Mouse (Mus musculus) CH12.LX (cell line): ENCODE results near the gene Mrgpre. TPM values are rescaled to one million over a fixed set of nuclear protein-coding genes. Genes with fewer than 3 reads are reported as not detected.

ENCODE experiments used
- DNase-seq: peaks from one replicate; pipeline ENCODE4 v3.0.0-alpha.2; 2013; ENCODE audit errors: extremely low read depth
- H3K27ac ChIP-seq: 2 replicates; pipeline ENCODE4 v1.5.1; 2012; ENCODE audit warnings: low read depth, mild to moderate bottlenecking, control low read depth, moderate library complexity; ENCODE audit not compliant: insufficient read depth
- H3K27me3 ChIP-seq: replicated peaks from 2 replicates; pipeline ENCODE3; 2012; ENCODE audit warnings: inconsistent platforms
- H3K36me3 ChIP-seq, 2 experiments: replicated peaks in 1 of 2; 2 replicates each; pipeline versions ENCODE3 to v1.6.1; 2012; ENCODE audit warnings: inconsistent platforms in 1 of 2, low read length in 1 of 2, mild to moderate bottlenecking in 1 of 2, mixed read lengths in 1 of 2, moderate library complexity in 1 of 2; ENCODE audit not compliant: control insufficient read depth in 1 of 2, insufficient read depth in 1 of 2
- H3K4me1 ChIP-seq, 2 experiments: 2 replicates each; pipeline ENCODE4 v1.6.1; 2012; ENCODE audit warnings: inconsistent platforms in 1 of 2, moderate library complexity in 1 of 2; ENCODE audit not compliant: insufficient read depth in 2 of 2, control insufficient read depth in 1 of 2
- H3K4me2 ChIP-seq: 2 replicates; pipeline ENCODE4 v1.6.1; 2012; ENCODE audit warnings: low read depth, mild to moderate bottlenecking, control low read depth; ENCODE audit not compliant: poor library complexity, insufficient read depth, severe bottlenecking
- H3K4me3 ChIP-seq, 3 experiments: fragments of 150-350 bp in 1 of 3; sonication (generic) in 1 of 3; replicated peaks in 1 of 3; 2 replicates each; pipeline versions ENCODE3 to v1.5.1; 2011 to 2012; ENCODE audit warnings: low read depth in 2 of 3, low read length in 2 of 3, mild to moderate bottlenecking in 2 of 3, moderate library complexity in 2 of 3, control low read depth in 1 of 3, improper control_type of control experiment in 1 of 3, inconsistent platforms in 1 of 3, mixed read lengths in 1 of 3; ENCODE audit not compliant: poor library complexity in 1 of 3
- H3K79me2 ChIP-seq: replicated peaks from 2 replicates; pipeline ENCODE4 v1.6.1; 2012; ENCODE audit warnings: mild to moderate bottlenecking, moderate library complexity; ENCODE audit not compliant: control insufficient read depth, poor library complexity, insufficient read depth, severe bottlenecking; ENCODE audit errors: extremely low read depth
- H3K9ac ChIP-seq: 2 replicates; pipeline ENCODE4 v1.6.1; 2012; ENCODE audit warnings: low read depth, mild to moderate bottlenecking, control low read depth, moderate library complexity; ENCODE audit not compliant: insufficient read depth
- H3K9me3 ChIP-seq: replicated peaks from 2 replicates; pipeline ENCODE3; 2012; ENCODE audit warnings: low read length, inconsistent platforms, mixed read lengths
- BHLHE40 ChIP-seq: IDR thresholded peaks from 2 replicates; pipeline ENCODE4 v1.6.1; 2011; ENCODE audit warnings: mild to moderate bottlenecking, low read depth, low read length, improper control_type of control experiment
- CTCF ChIP-seq, 2 experiments: IDR thresholded peaks in 1 of 2; conservative IDR thresholded peaks in 1 of 2; 2 replicates each; pipeline ENCODE4 v1.5.1; 2011 to 2012; ENCODE audit warnings: low read depth in 2 of 2, low read length in 2 of 2, improper control_type of control experiment in 1 of 2, inconsistent platforms in 1 of 2, mild to moderate bottlenecking in 1 of 2, moderate library complexity in 1 of 2
- GABPA ChIP-seq: IDR thresholded peaks from 2 replicates; pipeline ENCODE4 v1.6.1; 2012; ENCODE audit warnings: low read depth, low read length, improper control_type of control experiment, inconsistent platforms; ENCODE audit not compliant: insufficient replicate concordance
- JUN ChIP-seq: IDR thresholded peaks from 2 replicates; pipeline ENCODE4 v1.6.1; 2011; ENCODE audit warnings: low read depth, mild to moderate bottlenecking, low read length, improper control_type of control experiment, moderate library complexity; ENCODE audit not compliant: insufficient read depth
- JUND ChIP-seq: conservative IDR thresholded peaks from 2 replicates; pipeline ENCODE4 v1.6.1; 2011; ENCODE audit warnings: low read depth, low read length, improper control_type of control experiment
- KAT2A ChIP-seq: IDR thresholded peaks from 2 replicates; pipeline ENCODE4 v1.6.1; 2012; ENCODE audit warnings: low read length, improper control_type of control experiment, inconsistent platforms; ENCODE audit not compliant: insufficient replicate concordance
- MAX ChIP-seq: IDR thresholded peaks from 2 replicates; pipeline ENCODE4 v1.6.1; 2011; ENCODE audit warnings: low read length, improper control_type of control experiment
- MAZ ChIP-seq: IDR thresholded peaks from 2 replicates; pipeline ENCODE4 v1.6.1; 2012; ENCODE audit warnings: low read depth, mild to moderate bottlenecking, inconsistent platforms, low read length, improper control_type of control experiment, moderate library complexity
- MEF2A ChIP-seq: IDR thresholded peaks from 2 replicates; pipeline ENCODE4 v1.6.1; 2014; ENCODE audit warnings: low read depth, mild to moderate bottlenecking, inconsistent platforms, low read length, improper control_type of control experiment, borderline replicate concordance
- MXI1 ChIP-seq: IDR thresholded peaks from 2 replicates; pipeline ENCODE4 v1.6.1; 2011; ENCODE audit warnings: mild to moderate bottlenecking, low read depth, low read length, improper control_type of control experiment
- MYC ChIP-seq: IDR thresholded peaks from 2 replicates; pipeline ENCODE4 v1.6.1; 2011; ENCODE audit warnings: low read depth, mild to moderate bottlenecking, improper control_type of control experiment, low read length
- NELFE ChIP-seq: IDR thresholded peaks from 2 replicates; pipeline ENCODE4 v1.6.1; 2011; ENCODE audit warnings: low read depth, low read length, improper control_type of control experiment
- PAX5 ChIP-seq: IDR thresholded peaks from 2 replicates; pipeline ENCODE4 v1.6.1; 2012; ENCODE audit warnings: low read length, inconsistent platforms, mixed read lengths
- POLR2AphosphoS2 ChIP-seq: IDR thresholded peaks from 2 replicates; pipeline ENCODE4 v1.6.1; 2011; ENCODE audit warnings: low read depth, low read length, improper control_type of control experiment
- USF2 ChIP-seq: conservative IDR thresholded peaks from 2 replicates; pipeline ENCODE4 v1.6.1; 2011; ENCODE audit warnings: low read depth, low read length, improper control_type of control experiment
- ZKSCAN1 ChIP-seq: IDR thresholded peaks from 2 replicates; pipeline ENCODE4 v1.6.1; 2012; ENCODE audit warnings: low read depth, inconsistent platforms, low read length, improper control_type of control experiment, borderline replicate concordance
- dilution Hi-C: fragments of 300-500 bp; cut with MboI; formaldehyde crosslinking; loops from 2 replicates; pipeline ENCODE4 v1.14.3; 2020; ENCODE audit warnings: low sequenced_read_pairs; ENCODE audit not compliant: extremely low pct_unique_long_range_greater_than_20kb, extremely low pct_ligation_motif_present
- in situ Hi-C: fragments of 300-500 bp; cut with MboI; formaldehyde crosslinking; loops from 3 replicates; pipeline ENCODE4 v1.14.3; 2019; ENCODE audit warnings: low sequenced_read_pairs, low pct_ligation_motif_present, low pct_unique_long_range_greater_than_20kb, mixed read lengths
- polyA plus RNA-seq: library from polyadenylated mRNA; unstranded; fragments of >175 nt; gene quantifications from 2 replicates; pipeline ENCODE4 v1.2.1, GENCODE M21; 2012; ENCODE audit warnings: low read depth; ENCODE audit not compliant: insufficient read length
- total RNA-seq, 2 experiments: library from RNA; depleted of rRNA; stranded (reverse); fragments of 300-350 nt in 1 of 2; fragments of >200 nt in 1 of 2; gene quantifications; 2 replicates each; pipeline ENCODE4 v1.2.3; 2012 to 2014

The Mrgpre gene
- total and polyA plus RNA-seq, 3 experiments, result 0.68 to 3.5 (median 1.3) TPM

GRCm38 (mm10) chr7:143733746-143734145, 50.6 kb downstream of the Mrgpre start:
- in situ Hi-C loops, result loop anchor here (25.0 kb wide), 1 partner anchor 596 kb away; no protein-coding TSS in a partner anchor
- Histone ChIP-seq H3K79me2 (no peaks in the 10 kb centered on the region), H3K4me1 (no peaks in the 10 kb centered on the region), H3K4me3 (no peak overlapping the region), H3K27ac (no peak overlapping the region), H3K9me3 (no peaks in the 10 kb centered on the region), H3K4me2 (no peak overlapping the region), H3K36me3 (no peaks in the 10 kb centered on the region), H3K9ac (no peak overlapping the region), H3K27me3 (peaks cover 78% of the 10 kb centered on the region)
- DNase-seq, result no peak
- dilution Hi-C loops, result no loop called here
- TF ChIP-seq POLR2AphosphoS2 (no peak), MAX (no peak), KAT2A (no peak), NELFE (no peak), USF2 (no peak), PAX5 (no peak), MAZ (no peak), BHLHE40 (no peak), JUND (no peak), GABPA (no peak), MYC (no peak), JUN (no peak), MEF2A (no peak), MXI1 (no peak)

DNA sequence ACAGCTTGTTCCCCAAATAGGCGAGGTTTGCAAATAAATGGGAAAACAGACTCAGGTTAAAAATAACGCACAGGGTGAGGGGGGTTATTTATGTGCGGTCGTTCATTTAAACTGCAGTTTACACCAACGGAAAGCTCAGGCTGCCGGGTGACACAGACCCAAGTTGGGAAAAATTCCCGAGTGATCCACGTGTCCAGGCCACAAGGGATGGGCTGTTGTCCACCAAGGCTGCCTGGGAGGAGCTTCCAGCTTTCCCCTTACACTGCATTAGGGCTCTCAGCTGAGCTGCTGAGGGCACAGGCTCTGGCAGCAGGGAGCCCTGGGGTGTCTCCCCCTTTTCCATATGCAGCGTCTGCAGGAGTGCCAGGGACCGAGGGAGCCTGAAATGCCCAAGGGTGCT, 54.4 kb downstream of the Mrgpre start:
- no peak overlapping the region for H3K27ac ChIP-seq
- no peak for DNase-seq
- dilution Hi-C loops, result no loop called here
- no peak overlapping the region for H3K9ac ChIP-seq
- H3K9me3 ChIP-seq, result no peaks in the 10 kb centered on the region
- TF ChIP-seq ZKSCAN1, result no peak
- TF ChIP-seq MAZ, result no peak
- no peak for TF ChIP-seq GABPA
- TF ChIP-seq MAX, result no peak
- no peak for TF ChIP-seq CTCF (conservative IDR thresholded peaks at IDR 0.05 in 1 of 2, IDR thresholded peaks at IDR 0.05 in 1 of 2; ENCODE audit: low read depth in 2 of 2, low read length in 2 of 2)
- H3K4me2 ChIP-seq, result no peak overlapping the region
- H3K36me3 ChIP-seq, result no peaks in the 10 kb centered on the region
- H3K4me3 ChIP-seq, result no peak overlapping the region
- in situ Hi-C loops, result loop anchor here (25.0 kb wide), 1 partner anchor 593 kb away; no protein-coding TSS in a partner anchor
- H3K27me3 ChIP-seq, result peaks cover 86% of the 10 kb centered on the region
- no peaks in the 10 kb centered on the region; a peak in 1 of 4 replicates for H3K4me1 ChIP-seq
- no peaks in the 10 kb centered on the region for H3K79me2 ChIP-seq

Other genes with a start within 250 kb of the Mrgpre start
- gene Nap1l4, start 235.4 kb downstream of the Mrgpre start, total RNA-seq (2012; rRNA removed), result 121 and 139 TPM in 2 replicates
- gene Nap1l4, start 235.4 kb downstream of the Mrgpre start, total RNA-seq (2014; rRNA removed), result 168 and 175 TPM in 2 replicates
- gene Nap1l4, start 235.4 kb downstream of the Mrgpre start, polyA plus RNA-seq, result 154 and 209 TPM in 2 replicates
- gene Cars, start 184.4 kb downstream of the Mrgpre start, total RNA-seq (2012; rRNA removed), result 162 and 222 TPM in 2 replicates
- 99.0 and 118 TPM in 2 replicates for gene Cars, start 184.4 kb downstream of the Mrgpre start, total RNA-seq (2014; rRNA removed)
- 170 and 184 TPM in 2 replicates for gene Cars, start 184.4 kb downstream of the Mrgpre start, polyA plus RNA-seq
- gene Tnfrsf26, start 155.8 kb downstream of the Mrgpre start, total RNA-seq (2012; rRNA removed), result 7.5 and 8.3 TPM in 2 replicates
- 8.3 and 10.6 TPM in 2 replicates for gene Tnfrsf26, start 155.8 kb downstream of the Mrgpre start, total RNA-seq (2014; rRNA removed)
- gene Tnfrsf26, start 155.8 kb downstream of the Mrgpre start, polyA plus RNA-seq, result 5.4 and 5.7 TPM in 2 replicates
- gene Tnfrsf22, start 134.8 kb downstream of the Mrgpre start, total RNA-seq (2012; rRNA removed), result 3.8 and 3.9 TPM in 2 replicates
- gene Tnfrsf22, start 134.8 kb downstream of the Mrgpre start, total RNA-seq (2014; rRNA removed), result 1.7 and 5.2 TPM in 2 replicates
- 7.6 and 8.7 TPM in 2 replicates for gene Tnfrsf22, start 134.8 kb downstream of the Mrgpre start, polyA plus RNA-seq
- 0.08 TPM in 1 of 2 replicates, not detected in the other for gene Tnfrsf23, start 98.6 kb downstream of the Mrgpre start, total RNA-seq (2012; rRNA removed)
- not detected in 2 replicates for gene Tnfrsf23, start 98.6 kb downstream of the Mrgpre start, total RNA-seq (2014; rRNA removed)
- 0.60 and 0.71 TPM in 2 replicates for gene Tnfrsf23, start 98.6 kb downstream of the Mrgpre start, polyA plus RNA-seq
- gene Osbpl5, start 27.5 kb downstream of the Mrgpre start, total RNA-seq (2012; rRNA removed), result 1.7 and 2.0 TPM in 2 replicates
- gene Osbpl5, start 27.5 kb downstream of the Mrgpre start, total RNA-seq (2014; rRNA removed), result 0.66 and 1.1 TPM in 2 replicates
- 1.6 and 2.2 TPM in 2 replicates for gene Osbpl5, start 27.5 kb downstream of the Mrgpre start, polyA plus RNA-seq
- gene Mrgprg, start 17.5 kb downstream of the Mrgpre start, total RNA-seq (2012; rRNA removed), result not detected in 2 replicates
- not detected in 2 replicates for gene Mrgprg, start 17.5 kb downstream of the Mrgpre start, total RNA-seq (2014; rRNA removed)
- gene Mrgprg, start 17.5 kb downstream of the Mrgpre start, polyA plus RNA-seq, result not detected in 2 replicates
- 8.0 and 11.7 TPM in 2 replicates for gene Nadsyn1, start 38.3 kb upstream of the Mrgpre start, total RNA-seq (2012; rRNA removed)
- 7.9 and 8.6 TPM in 2 replicates for gene Nadsyn1, start 38.3 kb upstream of the Mrgpre start, total RNA-seq (2014; rRNA removed)
- 5.1 and 5.4 TPM in 2 replicates for gene Nadsyn1, start 38.3 kb upstream of the Mrgpre start, polyA plus RNA-seq
- 17.3 and 18.1 TPM in 2 replicates for gene Dhcr7, start 38.6 kb upstream of the Mrgpre start, total RNA-seq (2012; rRNA removed)
- gene Dhcr7, start 38.6 kb upstream of the Mrgpre start, total RNA-seq (2014; rRNA removed), result 17.7 and 22.1 TPM in 2 replicates
- 46.9 and 60.3 TPM in 2 replicates for gene Dhcr7, start 38.6 kb upstream of the Mrgpre start, polyA plus RNA-seq
- not detected in 2 replicates for gene Gm498, start 82.3 kb upstream of the Mrgpre start, total RNA-seq (2012; rRNA removed)
- not detected in 2 replicates for gene Gm498, start 82.3 kb upstream of the Mrgpre start, total RNA-seq (2014; rRNA removed)
- not detected in 2 replicates for gene Gm498, start 82.3 kb upstream of the Mrgpre start, polyA plus RNA-seq
- not detected in 2 replicates for gene Shank2, start 217.4 kb upstream of the Mrgpre start, total RNA-seq (2012; rRNA removed)
- gene Shank2, start 217.4 kb upstream of the Mrgpre start, total RNA-seq (2014; rRNA removed), result not detected in 2 replicates
- not detected in 2 replicates for gene Shank2, start 217.4 kb upstream of the Mrgpre start, polyA plus RNA-seq